Mouse (Mus musculus) thymus, adult 2 months (tissue): ENCODE measurements around the gene Palld.

Source experiments
- CTCF ChIP-seq: fragments of 200-500 bp; IDR thresholded peaks from 2 replicates; pipeline ENCODE4 v1.5.1; 2012; ENCODE audit warnings: mild to moderate bottlenecking, control low read depth, low read length, moderate library complexity, borderline replicate concordance; ENCODE audit not compliant: control insufficient read depth, poor library complexity, insufficient read depth; ENCODE audit errors: extremely low read depth
- POLR2A ChIP-seq: fragments of 200-500 bp; IDR thresholded peaks from 2 replicates; pipeline ENCODE4 v1.6.1; 2012; ENCODE audit warnings: mild to moderate bottlenecking, low read length, control low read depth, moderate library complexity; ENCODE audit not compliant: control insufficient read depth, poor library complexity, insufficient read depth; ENCODE audit errors: extremely low read depth

DNA sequence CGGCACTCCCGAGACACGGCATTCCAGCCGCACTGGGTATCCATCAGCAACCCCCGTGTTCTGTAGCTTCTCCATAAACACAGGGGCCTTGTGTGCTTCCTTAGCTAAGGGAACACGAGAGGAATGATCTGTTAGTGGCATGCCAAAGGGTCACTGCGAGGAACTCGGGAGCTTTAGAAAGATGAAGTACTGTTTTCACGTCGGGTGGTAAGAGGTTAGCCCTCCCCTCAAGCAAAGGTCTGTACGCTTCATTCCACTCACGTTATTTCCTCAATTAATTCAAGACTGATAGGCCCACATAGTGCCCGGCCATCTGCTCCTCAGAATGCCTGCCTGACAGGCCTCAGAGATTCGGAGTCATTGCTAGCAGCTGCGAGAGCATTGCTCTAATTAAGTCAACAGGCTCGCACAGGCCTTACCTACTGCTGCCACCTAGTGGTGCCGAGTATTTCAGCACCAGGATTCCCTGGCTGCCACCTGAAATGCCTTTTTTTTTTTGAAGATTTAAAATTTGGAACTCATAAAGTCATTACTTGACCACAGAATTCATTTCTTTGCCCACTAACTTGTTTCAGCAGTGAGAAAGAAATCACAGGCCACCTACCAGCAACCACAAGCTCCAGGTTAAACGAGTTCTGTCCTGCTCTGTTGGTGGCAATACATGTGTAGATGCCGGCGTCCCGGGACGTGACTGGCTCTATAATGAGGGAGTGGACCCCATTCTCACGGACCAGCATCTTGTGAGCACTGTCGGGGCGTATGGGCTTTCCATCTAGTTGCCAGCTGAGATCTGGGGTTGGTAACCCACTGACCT lies 386.4 kb downstream of the Palld start:
- TF ChIP-seq POLR2A (no peak), CTCF (no peak)
